Mouse (Mus musculus): ENCODE data around the gene Mx1.

DNA sequence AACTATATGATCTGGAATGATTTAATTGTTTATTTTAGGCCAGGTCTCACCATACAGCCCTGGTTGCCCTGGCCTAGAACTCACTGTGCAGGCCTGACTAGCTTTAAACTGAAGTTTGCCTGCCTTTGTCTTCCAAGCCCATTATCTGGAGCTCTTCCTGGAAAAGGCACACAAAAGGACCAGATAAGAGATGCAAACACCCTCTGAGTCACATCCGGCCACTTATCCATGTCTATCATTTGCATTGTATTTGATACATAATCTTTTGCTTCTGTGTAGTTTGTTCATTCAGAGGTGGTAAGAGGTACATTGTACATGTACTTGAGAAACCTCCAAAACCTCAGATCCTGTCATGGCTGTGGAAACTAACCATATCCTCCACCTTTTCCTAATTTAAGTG is 39.1 kb downstream of the Mx1 start:
- TF ChIP-seq POLR2A (IDR thresholded peaks at IDR 0.05; ENCODE audit: low read depth, low read length) (no peak), CTCF (conservative IDR thresholded peaks at IDR 0.05 in 1 of 2, IDR thresholded peaks at IDR 0.05 in 1 of 2; ENCODE audit: low read depth in 2 of 2, low read length in 2 of 2) (no peak), SMC3 (IDR thresholded peaks at IDR 0.05; ENCODE audit: low read depth, low read length) (no peak), ETS1 (conservative IDR thresholded peaks at IDR 0.05; ENCODE audit: low read depth, low read length) (no peak)
